Mouse (Mus musculus): ENCODE data around the gene Sp2.

DNA sequence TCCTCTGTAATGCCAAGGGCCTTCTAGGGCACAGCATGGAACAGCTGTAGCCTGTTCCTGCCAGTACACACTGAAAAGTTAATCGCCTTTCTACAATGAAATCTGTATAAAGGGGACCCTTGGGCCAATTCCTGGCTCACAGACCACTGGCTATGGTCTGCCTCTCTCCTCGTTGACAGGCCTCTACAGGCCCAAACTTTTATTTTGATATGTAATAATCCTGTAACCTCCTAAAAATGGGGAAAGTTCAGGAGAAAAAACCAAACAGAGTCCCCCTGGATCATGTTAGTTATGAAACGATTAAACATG is 6.4 kb downstream of the Sp2 start:
- TF ChIP-seq E2F4 (IDR thresholded peaks at IDR 0.05; ENCODE audit: insufficient replicate concordance, low read depth, low read length) = no peak
- TF ChIP-seq CTCF (conservative IDR thresholded peaks at IDR 0.05 in 1 of 2, IDR thresholded peaks at IDR 0.05 in 1 of 2; ENCODE audit: low read depth in 2 of 2, low read length in 2 of 2) = no peak
- TF ChIP-seq ETS1 (conservative IDR thresholded peaks at IDR 0.05; ENCODE audit: low read depth, low read length) = no peak
- TF ChIP-seq USF2 (conservative IDR thresholded peaks at IDR 0.05; ENCODE audit: low read depth, low read length) = no peak
- no peak for TF ChIP-seq KAT2A (IDR thresholded peaks at IDR 0.05; ENCODE audit: insufficient replicate concordance, low read length)
- TF ChIP-seq MXI1 (IDR thresholded peaks at IDR 0.05; ENCODE audit: low read depth, low read length) = no peak
- TF ChIP-seq POLR2A (IDR thresholded peaks at IDR 0.05; ENCODE audit: low read depth, low read length) = no peak
- TF ChIP-seq SIN3A (IDR thresholded peaks at IDR 0.05; ENCODE audit: low read length) = no peak
- TF ChIP-seq POLR2AphosphoS2 (IDR thresholded peaks at IDR 0.05; ENCODE audit: low read depth, low read length) = no peak
- no peak for TF ChIP-seq MEF2A (IDR thresholded peaks at IDR 0.05; ENCODE audit: borderline replicate concordance, low read depth, low read length)
- TF ChIP-seq ZNF384 (IDR thresholded peaks at IDR 0.05; ENCODE audit: low read depth, low read length) = no peak
- TF ChIP-seq TCF12 (IDR thresholded peaks at IDR 0.05; ENCODE audit: low read depth, low read length) = no peak

Measured in CH12.LX (cell line).